Mouse (Mus musculus): ENCODE measurements around the gene Olfr1496. TPM values are rescaled to one million over a fixed set of nuclear protein-coding genes. Genes with fewer than 3 reads are reported as not detected.
A peak's percentile ranks its signal among the peaks of the same experiment; 100 is the strongest.

Gene Olfr1496
- total and polyA plus RNA-seq, 3 experiments = 0.27 TPM; not detected in 2

- ATAC-seq (ENCODE audit: extremely low read depth, insufficient number of reproducible peaks, low FRiP score, poor library complexity, severe bottlenecking) = no peak
- DNase-seq (ENCODE audit: low spot score) = no peak
Measured at GRCm38 (mm10) chr19:13812823-13813222, 35.1 kb downstream of the Olfr1496 start.

DNA sequence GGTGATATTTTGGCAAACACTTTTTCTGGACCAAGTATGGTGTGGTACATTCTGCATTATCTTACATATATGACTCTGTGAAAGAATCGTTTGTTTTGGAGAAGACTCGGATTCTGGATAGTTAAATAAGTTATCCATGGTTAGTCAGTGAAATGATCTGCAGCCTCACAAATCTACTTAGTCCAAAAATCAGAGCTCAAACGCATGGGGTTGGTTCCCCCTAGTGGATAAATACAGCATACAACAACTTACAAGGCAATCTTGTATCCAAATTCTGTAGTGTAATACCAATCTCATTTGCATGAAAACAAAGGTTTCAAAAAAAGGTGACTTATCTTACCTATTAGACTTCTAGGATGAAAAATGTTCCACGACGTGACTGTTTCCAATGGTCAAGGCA is 41.1 kb downstream of the Olfr1496 start:
- no peaks in the 10 kb centered on the region for H3K9me3 ChIP-seq (replicated peaks)
- DNase-seq (ENCODE audit: low spot score) = no peak
- H3K4me1 ChIP-seq (ENCODE audit: insufficient read depth, low read depth, low read length) = peaks cover 2% of the 10 kb centered on the region; the same call in 1 of the 2 replicates
- ATAC-seq (ENCODE audit: extremely low read depth, insufficient number of reproducible peaks, low FRiP score, poor library complexity, severe bottlenecking) = no peak
- H3K4me3 ChIP-seq (ENCODE audit: low read depth, low read length) = no peak overlapping the region
- no peaks in the 10 kb centered on the region for H3K27me3 ChIP-seq (ENCODE audit: insufficient read depth, low read length)
- TF ChIP-seq TAL1 (conservative IDR thresholded peaks at IDR 0.05; ENCODE audit: low read depth, low read length) = no peak
- no peak for TF ChIP-seq POLR2AphosphoS5 (IDR thresholded peaks at IDR 0.05; ENCODE audit: insufficient replicate concordance, low read depth, low read length)
- no peak for TF ChIP-seq CTCF (IDR thresholded peaks at IDR 0.05; ENCODE audit: low read depth, low read length)
- no peaks in the 10 kb centered on the region for H3K36me3 ChIP-seq (replicated peaks)

More at GRCm38 (mm10) chr19:13812823-13813222, 35.1 kb downstream of the Olfr1496 start:
- Histone ChIP-seq H3K36me3 (replicated peaks) (no peaks in the 10 kb centered on the region), H3K4me3 (ENCODE audit: low read depth, low read length) (no peak overlapping the region), H3K27me3 (ENCODE audit: insufficient read depth, low read length) (no peaks in the 10 kb centered on the region), H3K9me3 (replicated peaks) (no peaks in the 10 kb centered on the region), H3K4me1 (ENCODE audit: insufficient read depth, low read depth, low read length) (no peaks in the 10 kb centered on the region)
- TF ChIP-seq CTCF (IDR thresholded peaks at IDR 0.05; ENCODE audit: low read depth, low read length) = peak; percentile 47; the same call in 1 of the 2 replicates
- TF ChIP-seq TAL1 (conservative IDR thresholded peaks at IDR 0.05; ENCODE audit: low read depth, low read length) = no peak
- no peak for TF ChIP-seq GATA2 (IDR thresholded peaks at IDR 0.05; ENCODE audit: borderline replicate concordance, low read depth, low read length)
- no peak for TF ChIP-seq POLR2AphosphoS5 (IDR thresholded peaks at IDR 0.05; ENCODE audit: insufficient replicate concordance, low read depth, low read length)

GRCm38 (mm10) chr19:13819347-13819746 is 41.7 kb downstream of the Olfr1496 start, which contains the start of gene Olfr1499:
Gene Olfr1499 (minus strand): TSS chr19:13819447.
- peaks cover 2% of the 10 kb centered on the region; the same call in 1 of the 2 replicates for H3K4me1 ChIP-seq (ENCODE audit: insufficient read depth, low read depth, low read length)
- no peak for TF ChIP-seq GATA2 (IDR thresholded peaks at IDR 0.05; ENCODE audit: borderline replicate concordance, low read depth, low read length)
- TF ChIP-seq CTCF (IDR thresholded peaks at IDR 0.05; ENCODE audit: low read depth, low read length) = no peak
- no peak for TF ChIP-seq TAL1 (conservative IDR thresholded peaks at IDR 0.05; ENCODE audit: low read depth, low read length)
- TF ChIP-seq POLR2AphosphoS5 (IDR thresholded peaks at IDR 0.05; ENCODE audit: insufficient replicate concordance, low read depth, low read length) = no peak
- no peak for TF ChIP-seq GATA1 (IDR thresholded peaks at IDR 0.05; ENCODE audit: borderline replicate concordance, low read length)
- DNase-seq (ENCODE audit: low spot score) (no peak), ATAC-seq (ENCODE audit: extremely low read depth, insufficient number of reproducible peaks, low FRiP score, poor library complexity, severe bottlenecking) (no peak)
- H3K36me3 ChIP-seq (replicated peaks) = no peaks in the 10 kb centered on the region
- H3K27me3 ChIP-seq (ENCODE audit: insufficient read depth, low read length) = no peaks in the 10 kb centered on the region
- H3K4me3 ChIP-seq (ENCODE audit: low read depth, low read length) = no peak within 1 kb of the TSS
- no peaks in the 10 kb centered on the region for H3K9me3 ChIP-seq (replicated peaks)

DNA sequence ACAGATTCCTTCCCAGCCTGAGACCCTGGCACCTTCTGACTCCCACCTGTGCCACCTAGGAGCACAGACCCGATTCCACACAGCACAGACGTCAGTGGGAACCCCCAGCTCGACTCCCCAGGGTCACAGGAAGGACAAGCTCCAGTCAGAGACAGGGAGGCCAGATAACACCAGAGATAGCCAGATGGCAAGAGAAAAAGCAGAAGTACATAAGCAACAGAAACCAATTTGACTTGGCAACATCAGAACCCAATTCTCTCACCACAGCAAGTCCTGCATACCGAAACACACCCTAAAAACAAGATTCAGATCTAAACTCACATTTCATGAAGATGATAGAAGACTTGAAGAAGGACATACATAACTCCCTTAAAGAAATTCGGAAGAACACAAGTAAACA is 43.2 kb downstream of the Olfr1496 start:
- TF ChIP-seq GATA1 (IDR thresholded peaks at IDR 0.05; ENCODE audit: borderline replicate concordance, low read length) (no peak), GATA2 (IDR thresholded peaks at IDR 0.05; ENCODE audit: borderline replicate concordance, low read depth, low read length) (no peak), CTCF (IDR thresholded peaks at IDR 0.05; ENCODE audit: low read depth, low read length) (no peak), POLR2AphosphoS5 (IDR thresholded peaks at IDR 0.05; ENCODE audit: insufficient replicate concordance, low read depth, low read length) (no peak), TAL1 (conservative IDR thresholded peaks at IDR 0.05; ENCODE audit: low read depth, low read length) (no peak)
- H3K4me3 ChIP-seq (ENCODE audit: low read depth, low read length) = no peak overlapping the region
- peaks cover 2% of the 10 kb centered on the region; the same call in 1 of the 2 replicates for H3K4me1 ChIP-seq (ENCODE audit: insufficient read depth, low read depth, low read length)
- H3K36me3 ChIP-seq (replicated peaks) = no peaks in the 10 kb centered on the region
- H3K9me3 ChIP-seq (replicated peaks) = no peaks in the 10 kb centered on the region
- no peaks in the 10 kb centered on the region for H3K27me3 ChIP-seq (ENCODE audit: insufficient read depth, low read length)
- DNase-seq (ENCODE audit: low spot score) (no peak), ATAC-seq (ENCODE audit: extremely low read depth, insufficient number of reproducible peaks, low FRiP score, poor library complexity, severe bottlenecking) (no peak)

DNA sequence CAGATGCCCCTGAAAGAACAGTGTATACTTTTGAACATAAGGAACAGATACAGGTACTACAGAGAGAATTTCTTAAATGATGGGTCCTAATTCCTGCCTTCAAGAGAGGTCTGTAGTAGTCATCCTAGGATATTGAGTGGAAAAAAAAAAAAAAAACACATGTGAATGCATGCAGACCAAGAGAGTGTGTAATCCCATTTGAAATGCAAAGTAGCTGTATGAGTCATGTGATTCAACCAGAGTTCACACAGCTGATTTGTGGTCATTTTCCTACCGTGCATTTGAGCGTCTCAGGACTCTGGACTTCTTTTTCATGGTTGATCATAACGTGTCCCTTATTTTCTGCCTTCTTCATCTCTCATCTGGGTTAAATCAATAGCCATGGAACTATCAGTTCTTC is 50.8 kb downstream of the Olfr1496 start:
- no peaks in the 10 kb centered on the region for H3K36me3 ChIP-seq (replicated peaks)
- no peak for DNase-seq (ENCODE audit: low spot score)
- no peak for TF ChIP-seq TAL1 (conservative IDR thresholded peaks at IDR 0.05; ENCODE audit: low read depth, low read length)
- no peaks in the 10 kb centered on the region for H3K27me3 ChIP-seq (ENCODE audit: insufficient read depth, low read length)
- no peaks in the 10 kb centered on the region for H3K4me1 ChIP-seq (ENCODE audit: insufficient read depth, low read depth, low read length)
- no peaks in the 10 kb centered on the region for H3K9me3 ChIP-seq (replicated peaks)
- no peak for ATAC-seq (ENCODE audit: extremely low read depth, insufficient number of reproducible peaks, low FRiP score, poor library complexity, severe bottlenecking)
- H3K4me3 ChIP-seq (ENCODE audit: low read depth, low read length) = no peak overlapping the region

GRCm38 (mm10) chr19:13830388-13830787 is 52.7 kb downstream of the Olfr1496 start, which contains the start of gene Olfr1500:
Gene Olfr1500 (minus strand): TSS chr19:13830488.
- ATAC-seq (ENCODE audit: extremely low read depth, insufficient number of reproducible peaks, low FRiP score, poor library complexity, severe bottlenecking) = no peak
- Histone ChIP-seq H3K4me1 (ENCODE audit: insufficient read depth, low read depth, low read length) (no peaks in the 10 kb centered on the region), H3K4me3 (ENCODE audit: low read depth, low read length) (no peak within 1 kb of the TSS), H3K36me3 (replicated peaks) (no peaks in the 10 kb centered on the region), H3K27me3 (ENCODE audit: insufficient read depth, low read length) (no peaks in the 10 kb centered on the region), H3K9me3 (replicated peaks) (no peaks in the 10 kb centered on the region)
- TF ChIP-seq GATA1 (IDR thresholded peaks at IDR 0.05; ENCODE audit: borderline replicate concordance, low read length) (no peak), TAL1 (conservative IDR thresholded peaks at IDR 0.05; ENCODE audit: low read depth, low read length) (no peak), CTCF (IDR thresholded peaks at IDR 0.05; ENCODE audit: low read depth, low read length) (no peak), POLR2AphosphoS5 (IDR thresholded peaks at IDR 0.05; ENCODE audit: insufficient replicate concordance, low read depth, low read length) (no peak), GATA2 (IDR thresholded peaks at IDR 0.05; ENCODE audit: borderline replicate concordance, low read depth, low read length) (no peak)
- DNase-seq (ENCODE audit: low spot score) = no peak

Other genes starting within 250 kb of the Olfr1496 start
- not detected in 2 replicates for gene Olfr1480, start 250.0 kb upstream of the Olfr1496 start, total RNA-seq (2014; fragmentation: Nextera tagmentation)
- gene Olfr1480, start 250.0 kb upstream of the Olfr1496 start, total RNA-seq (2017) = 0.23 TPM in 1 of 2 replicates, not detected in the other
- not detected in 2 replicates for gene Olfr1480, start 250.0 kb upstream of the Olfr1496 start, polyA plus RNA-seq (2012)
- not detected in 2 replicates for gene Olfr1484, start 194.4 kb upstream of the Olfr1496 start, total RNA-seq (2014; fragmentation: Nextera tagmentation)
- gene Olfr1484, start 194.4 kb upstream of the Olfr1496 start, total RNA-seq (2017) = 0.06 and 0.76 TPM in 2 replicates
- gene Olfr1484, start 194.4 kb upstream of the Olfr1496 start, polyA plus RNA-seq (2012) = not detected in 2 replicates
- not detected in 2 replicates for gene Olfr1487, start 160.5 kb upstream of the Olfr1496 start, total RNA-seq (2014; fragmentation: Nextera tagmentation)
- gene Olfr1487, start 160.5 kb upstream of the Olfr1496 start, total RNA-seq (2017) = 0.05 and 0.12 TPM in 2 replicates
- gene Olfr1487, start 160.5 kb upstream of the Olfr1496 start, polyA plus RNA-seq (2012) = not detected in 2 replicates
- not detected in 2 replicates for gene Olfr1489, start 146.3 kb upstream of the Olfr1496 start, total RNA-seq (2014; fragmentation: Nextera tagmentation)
- gene Olfr1489, start 146.3 kb upstream of the Olfr1496 start, total RNA-seq (2017) = 0.12 and 0.44 TPM in 2 replicates
- not detected in 2 replicates for gene Olfr1489, start 146.3 kb upstream of the Olfr1496 start, polyA plus RNA-seq (2012)
- gene Olfr1490, start 126.8 kb upstream of the Olfr1496 start, total RNA-seq (2014; fragmentation: Nextera tagmentation) = not detected in 2 replicates
- gene Olfr1490, start 126.8 kb upstream of the Olfr1496 start, total RNA-seq (2017) = 0.06 TPM in 1 of 2 replicates, not detected in the other
- gene Olfr1490, start 126.8 kb upstream of the Olfr1496 start, polyA plus RNA-seq (2012) = not detected in 2 replicates
- not detected in 2 replicates for gene Olfr1491, start 80.6 kb upstream of the Olfr1496 start, total RNA-seq (2014; fragmentation: Nextera tagmentation)
- 0.11 and 0.12 TPM in 2 replicates for gene Olfr1491, start 80.6 kb upstream of the Olfr1496 start, total RNA-seq (2017)
- gene Olfr1491, start 80.6 kb upstream of the Olfr1496 start, polyA plus RNA-seq (2012) = not detected in 2 replicates
- gene Olfr1493-ps1, start 54.6 kb upstream of the Olfr1496 start, total RNA-seq (2014; fragmentation: Nextera tagmentation) = not detected in 2 replicates
- 0.11 TPM in 1 of 2 replicates, not detected in the other for gene Olfr1493-ps1, start 54.6 kb upstream of the Olfr1496 start, total RNA-seq (2017)
- gene Olfr1493-ps1, start 54.6 kb upstream of the Olfr1496 start, polyA plus RNA-seq (2012) = not detected in 2 replicates
- not detected in 2 replicates for gene Olfr1494, start 38.1 kb upstream of the Olfr1496 start, total RNA-seq (2014; fragmentation: Nextera tagmentation)
- 0.05 and 0.12 TPM in 2 replicates for gene Olfr1494, start 38.1 kb upstream of the Olfr1496 start, total RNA-seq (2017)
- not detected in 2 replicates for gene Olfr1494, start 38.1 kb upstream of the Olfr1496 start, polyA plus RNA-seq (2012)
- gene Olfr1495, start 13.3 kb upstream of the Olfr1496 start, total RNA-seq (2014; fragmentation: Nextera tagmentation) = not detected in 2 replicates
- gene Olfr1495, start 13.3 kb upstream of the Olfr1496 start, total RNA-seq (2017) = not detected in 2 replicates
- not detected in 2 replicates for gene Olfr1495, start 13.3 kb upstream of the Olfr1496 start, polyA plus RNA-seq (2012)
- not detected in 2 replicates for gene Olfr1497, start 20.3 kb downstream of the Olfr1496 start, total RNA-seq (2014; fragmentation: Nextera tagmentation)
- gene Olfr1497, start 20.3 kb downstream of the Olfr1496 start, total RNA-seq (2017) = 0.06 TPM in 1 of 2 replicates, not detected in the other
- gene Olfr1497, start 20.3 kb downstream of the Olfr1496 start, polyA plus RNA-seq (2012) = not detected in 2 replicates
- gene Olfr1499, start 41.6 kb downstream of the Olfr1496 start, total RNA-seq (2014; fragmentation: Nextera tagmentation) = not detected in 2 replicates
- 0.46 TPM in 1 of 2 replicates, not detected in the other for gene Olfr1499, start 41.6 kb downstream of the Olfr1496 start, total RNA-seq (2017)
- not detected in 2 replicates for gene Olfr1499, start 41.6 kb downstream of the Olfr1496 start, polyA plus RNA-seq (2012)
- gene Olfr1500, start 52.6 kb downstream of the Olfr1496 start, total RNA-seq (2014; fragmentation: Nextera tagmentation) = not detected in 2 replicates
- gene Olfr1500, start 52.6 kb downstream of the Olfr1496 start, total RNA-seq (2017) = not detected in 2 replicates
- not detected in 2 replicates for gene Olfr1500, start 52.6 kb downstream of the Olfr1496 start, polyA plus RNA-seq (2012)
- not detected in 2 replicates for gene Olfr1501, start 72.8 kb downstream of the Olfr1496 start, total RNA-seq (2014; fragmentation: Nextera tagmentation)
- gene Olfr1501, start 72.8 kb downstream of the Olfr1496 start, total RNA-seq (2017) = 0.05 TPM in 1 of 2 replicates, not detected in the other
- gene Olfr1501, start 72.8 kb downstream of the Olfr1496 start, polyA plus RNA-seq (2012) = not detected in 2 replicates
- not detected in 2 replicates for gene Olfr1502, start 83.9 kb downstream of the Olfr1496 start, total RNA-seq (2014; fragmentation: Nextera tagmentation)
- 0.38 TPM in 1 of 2 replicates, not detected in the other for gene Olfr1502, start 83.9 kb downstream of the Olfr1496 start, total RNA-seq (2017)
- gene Olfr1502, start 83.9 kb downstream of the Olfr1496 start, polyA plus RNA-seq (2012) = not detected in 2 replicates
- not detected in 2 replicates for gene Olfr1504, start 120.0 kb downstream of the Olfr1496 start, total RNA-seq (2014; fragmentation: Nextera tagmentation)
- 0.12 and 0.38 TPM in 2 replicates for gene Olfr1504, start 120.0 kb downstream of the Olfr1496 start, total RNA-seq (2017)
- not detected in 2 replicates for gene Olfr1504, start 120.0 kb downstream of the Olfr1496 start, polyA plus RNA-seq (2012)
- not detected in 2 replicates for gene Olfr1505, start 135.7 kb downstream of the Olfr1496 start, total RNA-seq (2014; fragmentation: Nextera tagmentation)
- 0.33 TPM in 1 of 2 replicates, not detected in the other for gene Olfr1505, start 135.7 kb downstream of the Olfr1496 start, total RNA-seq (2017)
- not detected in 2 replicates for gene Olfr1505, start 135.7 kb downstream of the Olfr1496 start, polyA plus RNA-seq (2012)